Mouse (Mus musculus): ENCODE results near the gene Gnat1. TPM values are rescaled to one million over a fixed set of nuclear protein-coding genes. Genes with fewer than 3 reads are reported as not detected.

Gene Gnat1
- polyA plus RNA-seq, 1 experiment from 2014 or later, result 1.9 TPM

DNA sequence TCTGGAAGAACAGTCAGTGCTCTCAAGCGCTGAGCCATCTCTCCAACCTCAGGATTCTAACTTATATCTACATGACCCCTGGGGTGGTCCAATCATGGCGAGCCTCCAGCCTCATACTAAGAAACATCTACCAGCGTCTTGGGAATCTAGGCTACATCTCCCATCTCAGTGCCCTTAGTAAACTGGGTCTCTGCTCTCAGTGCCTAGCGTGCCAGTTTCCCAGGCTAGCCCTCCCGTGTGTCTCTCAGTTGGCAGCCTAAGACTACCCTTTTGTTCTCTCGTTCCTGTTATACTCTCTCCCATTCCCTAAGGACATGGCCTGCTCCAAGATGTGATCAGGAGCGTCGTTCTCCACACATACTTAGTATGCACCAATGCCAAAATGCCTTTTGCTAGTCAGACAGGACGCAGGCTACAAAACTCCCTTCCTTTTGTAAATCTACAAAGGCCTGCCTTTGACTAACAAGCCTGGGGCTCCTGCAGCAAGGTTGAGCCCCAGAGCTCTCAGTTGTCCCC is 48.1 kb downstream of the Gnat1 start:
- H3K4me1 ChIP-seq, result peaks cover 87% of the 10 kb centered on the region
- no peak overlapping the region for H3K4me3 ChIP-seq (replicated peaks)
- H3K27ac ChIP-seq (replicated peaks), result peak overlapping the region; percentile 94
- H3K27me3 ChIP-seq, result no peaks in the 10 kb centered on the region
- peak overlapping the region; percentile 95 for H3K4me2 ChIP-seq (replicated peaks)
- WGBS, result 61% methylated on average over 9 of the region's 9 CpGs
- no peaks in the 10 kb centered on the region for H3K9me3 ChIP-seq (replicated peaks)
- no peak for ATAC-seq (ENCODE audit: insufficient number of reproducible peaks, low FRiP score, low TSS enrichment, low read depth)
- H3K36me3 ChIP-seq, result no peaks in the 10 kb centered on the region
- H3K9ac ChIP-seq, result no peak overlapping the region

DNA sequence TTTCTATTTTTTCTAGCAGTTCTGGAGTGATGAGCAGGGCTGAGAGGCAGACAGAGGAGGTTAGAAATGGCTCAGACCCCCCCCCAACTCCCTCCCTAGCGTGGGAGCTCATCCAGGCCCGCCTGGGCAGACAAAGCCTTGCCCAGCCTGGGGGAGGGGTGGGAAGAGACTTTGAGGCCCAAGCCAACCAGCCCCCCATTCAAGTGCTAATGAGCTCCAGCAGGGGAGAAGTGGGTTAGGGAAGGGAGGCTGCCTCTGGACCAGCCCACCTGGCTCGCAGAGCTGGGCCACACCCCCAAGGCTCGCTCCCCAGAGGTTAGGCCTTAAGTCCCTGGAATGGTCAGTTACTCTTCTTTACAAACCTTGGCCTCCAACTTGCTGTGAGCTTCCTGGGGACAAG is 48.9 kb downstream of the Gnat1 start:
- peak overlapping the region; percentile 94 for H3K27ac ChIP-seq (replicated peaks)
- 0 out of 2 replicates have a peak, but pooled peaks cover 1% of the 10 kb centered on the region for H3K36me3 ChIP-seq
- no peak overlapping the region for H3K9ac ChIP-seq
- ATAC-seq (ENCODE audit: insufficient number of reproducible peaks, low FRiP score, low TSS enrichment, low read depth), result no peak
- peaks cover 88% of the 10 kb centered on the region for H3K4me1 ChIP-seq
- H3K4me2 ChIP-seq (replicated peaks), result peak overlapping the region; percentile 36
- H3K9me3 ChIP-seq (replicated peaks), result no peaks in the 10 kb centered on the region
- 3% methylated on average over 4 of the region's 4 CpGs for WGBS
- H3K4me3 ChIP-seq (replicated peaks), result peak overlapping the region; percentile 15; the same call in 1 of the 2 replicates
- no peaks in the 10 kb centered on the region for H3K27me3 ChIP-seq

DNA sequence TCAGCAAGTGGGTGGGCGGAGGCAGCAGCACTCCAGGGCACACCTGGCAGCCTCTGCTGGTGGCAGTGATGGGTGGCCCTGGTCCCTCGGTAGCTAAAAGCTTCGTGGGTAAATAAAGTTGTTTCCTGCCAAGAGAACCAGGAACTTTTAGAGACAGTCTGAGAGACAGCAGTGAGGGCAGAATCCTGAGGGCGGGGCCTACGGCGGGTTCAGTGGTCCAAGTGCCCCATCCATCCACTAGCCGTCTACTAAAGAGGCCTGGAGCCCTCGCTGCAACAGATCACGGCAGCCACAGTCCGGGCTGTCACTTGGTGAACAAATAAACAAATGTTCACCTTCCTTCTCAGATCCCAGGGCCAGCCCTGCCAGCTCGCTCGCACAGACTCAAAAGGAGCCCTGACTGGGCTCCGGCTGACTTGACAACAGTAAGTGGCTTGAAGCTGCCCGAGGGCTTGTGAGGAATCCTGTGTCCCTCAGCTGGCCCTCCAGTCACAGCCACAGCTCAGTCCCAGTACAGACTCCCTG is 49.5 kb downstream of the Gnat1 start:
- H3K9ac ChIP-seq, result no peak overlapping the region
- H3K4me2 ChIP-seq (replicated peaks), result peak overlapping the region; percentile 36
- WGBS, result 17% methylated on average over 14 of the region's 14 CpGs
- H3K27ac ChIP-seq (replicated peaks), result peak overlapping the region; percentile 94
- no peaks in the 10 kb centered on the region for H3K27me3 ChIP-seq
- H3K9me3 ChIP-seq (replicated peaks), result no peaks in the 10 kb centered on the region
- H3K4me3 ChIP-seq (replicated peaks), result peak overlapping the region; percentile 15; the same call in 1 of the 2 replicates
- H3K4me1 ChIP-seq, result peaks cover 91% of the 10 kb centered on the region
- H3K36me3 ChIP-seq, result peaks cover 8% of the 10 kb centered on the region
- no peak for ATAC-seq (ENCODE audit: insufficient number of reproducible peaks, low FRiP score, low TSS enrichment, low read depth)

DNA sequence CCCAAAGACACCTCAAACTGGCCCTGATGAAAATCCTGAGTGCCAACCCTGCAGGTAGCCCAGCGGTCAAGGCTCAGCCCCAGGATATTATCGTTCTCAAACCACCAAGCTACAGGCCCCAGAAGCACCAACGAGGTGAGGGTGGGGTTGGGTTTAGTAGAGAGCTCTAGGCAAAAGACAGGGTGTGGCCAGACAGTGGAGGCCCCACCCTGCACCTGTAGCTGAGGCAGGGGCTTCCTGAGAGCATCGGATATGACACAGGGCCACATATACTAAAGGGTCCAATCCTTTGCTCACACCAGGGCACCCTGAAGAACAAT is 50.1 kb downstream of the Gnat1 start:
- 32% methylated on average over 4 of the region's 4 CpGs for WGBS
- Histone ChIP-seq H3K27ac (replicated peaks) (peak overlapping the region; percentile 94), H3K36me3 (peaks cover 12% of the 10 kb centered on the region), H3K9me3 (replicated peaks) (no peaks in the 10 kb centered on the region), H3K4me1 (peaks cover 94% of the 10 kb centered on the region), H3K4me2 (replicated peaks) (peak overlapping the region; percentile 17), H3K9ac (no peak overlapping the region), H3K4me3 (replicated peaks) (no peak overlapping the region), H3K27me3 (no peaks in the 10 kb centered on the region)
- ATAC-seq (ENCODE audit: insufficient number of reproducible peaks, low FRiP score, low TSS enrichment, low read depth), result no peak

DNA sequence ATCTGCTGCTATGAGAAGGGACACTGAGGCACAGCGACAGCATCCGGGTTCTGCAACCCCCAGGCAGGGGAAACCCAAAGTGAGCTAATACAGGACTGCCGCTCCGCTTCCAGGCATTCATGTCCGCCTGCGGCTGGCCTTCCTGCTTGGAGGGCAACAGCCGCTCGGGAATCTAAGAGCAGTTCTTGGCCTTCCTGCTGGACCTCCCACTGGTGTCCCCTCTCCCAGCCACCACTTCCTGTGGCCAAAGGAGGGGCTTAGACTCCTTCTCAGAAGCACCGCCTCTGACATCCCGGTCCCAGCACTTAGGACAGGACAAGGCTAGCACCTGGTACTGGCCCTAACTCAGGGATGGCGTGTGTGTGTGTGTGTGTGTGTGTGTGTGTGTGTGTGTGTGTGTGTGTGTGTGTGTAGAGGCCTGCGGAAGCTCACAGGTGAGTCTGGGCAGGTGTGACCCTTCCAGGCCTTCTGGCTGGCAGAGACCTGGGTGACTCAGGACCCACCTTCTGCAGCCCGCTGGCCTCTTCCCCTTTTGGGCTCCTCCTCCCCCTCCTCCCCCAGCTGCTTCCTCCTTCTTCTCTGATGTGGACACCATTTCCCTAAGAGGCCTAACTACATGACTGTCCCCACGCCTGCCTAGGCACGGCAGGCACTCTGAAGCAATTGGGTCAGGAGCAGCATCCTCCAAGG is 50.6 kb downstream of the Gnat1 start:
- no peak for ATAC-seq (ENCODE audit: insufficient number of reproducible peaks, low FRiP score, low TSS enrichment, low read depth)
- Histone ChIP-seq H3K27me3 (no peaks in the 10 kb centered on the region), H3K4me1 (peaks cover 94% of the 10 kb centered on the region), H3K9me3 (replicated peaks) (no peaks in the 10 kb centered on the region), H3K27ac (replicated peaks) (peak overlapping the region; percentile 94), H3K4me2 (replicated peaks) (peak overlapping the region; percentile 17), H3K9ac (0 out of 2 replicates have a peak overlapping the region, but pooled peaks have one; percentile 4), H3K4me3 (replicated peaks) (no peak overlapping the region), H3K36me3 (peaks cover 17% of the 10 kb centered on the region)
- WGBS, result 54% methylated on average over 15 of the region's 15 CpGs

DNA sequence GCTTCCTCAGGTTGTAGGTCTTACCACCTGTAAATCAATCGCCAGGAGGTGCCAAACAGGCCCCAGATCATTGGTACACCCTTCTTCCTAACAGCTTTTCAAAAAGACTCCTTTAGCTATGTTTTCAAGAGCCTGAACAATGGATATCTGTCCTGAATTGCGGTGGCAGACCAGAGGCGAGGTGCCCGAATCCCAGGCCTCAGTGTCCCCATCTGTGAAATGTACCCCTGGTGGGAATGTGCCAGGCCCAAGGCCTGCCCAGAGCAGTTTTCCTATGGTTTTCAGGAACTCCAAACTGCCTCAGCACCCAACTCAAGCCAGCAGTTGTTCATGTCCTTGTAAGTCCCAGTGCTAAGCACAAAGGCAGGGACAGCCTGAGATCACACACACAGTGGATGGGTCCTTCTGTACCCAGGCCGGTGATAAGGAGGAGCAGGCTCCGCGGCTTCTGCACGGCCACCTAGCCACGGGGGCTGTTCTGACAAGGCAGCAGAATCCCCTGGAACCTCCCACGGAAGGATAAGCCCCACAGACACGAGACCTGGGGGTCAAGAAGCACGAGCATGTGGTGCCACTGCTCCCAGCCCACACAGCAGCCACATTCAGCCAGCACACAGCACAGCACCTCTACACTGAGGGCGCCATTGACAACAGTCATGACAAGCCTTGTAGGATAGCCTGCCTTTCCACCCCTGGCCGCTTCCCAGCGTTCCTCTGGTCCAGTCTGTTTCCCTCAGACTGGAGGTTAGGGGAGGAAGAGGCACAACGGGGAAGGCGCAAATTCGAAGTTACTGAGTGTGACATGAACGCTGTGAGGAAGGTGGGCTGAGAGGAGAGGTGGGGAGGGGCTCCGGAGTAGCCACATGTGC is 51.9 kb downstream of the Gnat1 start:
- Histone ChIP-seq H3K27me3 (no peaks in the 10 kb centered on the region), H3K4me2 (replicated peaks) (peak overlapping the region; percentile 38), H3K4me3 (replicated peaks) (no peak overlapping the region), H3K9me3 (replicated peaks) (no peaks in the 10 kb centered on the region), H3K27ac (replicated peaks) (peak overlapping the region; percentile 94), H3K36me3 (peaks cover 29% of the 10 kb centered on the region), H3K9ac (peak overlapping the region; percentile 2; the same call in 1 of the 2 replicates), H3K4me1 (peaks cover 86% of the 10 kb centered on the region)
- 41% methylated on average over 20 of the region's 20 CpGs for WGBS
- ATAC-seq (ENCODE audit: insufficient number of reproducible peaks, low FRiP score, low TSS enrichment, low read depth), result no peak

DNA sequence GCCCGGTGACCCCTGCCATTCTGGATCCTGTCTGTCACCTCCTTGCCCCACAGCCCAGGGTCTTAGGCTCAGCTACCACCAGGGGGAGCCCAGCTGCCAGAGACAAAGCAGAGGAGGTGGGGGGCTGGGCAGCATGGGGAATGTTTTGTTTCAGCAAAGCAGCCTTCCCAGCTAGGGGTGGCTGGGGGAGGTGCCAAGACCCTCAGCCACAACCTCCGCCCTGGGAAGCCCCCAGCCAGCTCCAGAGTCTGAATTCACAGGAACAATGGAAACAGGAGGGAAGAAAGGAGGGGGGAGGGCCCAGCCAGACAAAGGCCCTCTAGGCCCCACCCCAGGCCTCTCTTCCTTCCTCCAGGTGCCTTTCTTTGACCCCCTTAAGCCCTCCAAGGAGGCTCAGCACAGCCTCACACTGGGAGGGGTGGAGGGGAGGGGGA is 52.7 kb downstream of the Gnat1 start:
- Histone ChIP-seq H3K9ac (peak overlapping the region; percentile 2; the same call in 1 of the 2 replicates), H3K4me2 (replicated peaks) (peak overlapping the region; percentile 38), H3K4me3 (replicated peaks) (peak overlapping the region; percentile 22), H3K27ac (replicated peaks) (peak overlapping the region; percentile 94), H3K27me3 (no peaks in the 10 kb centered on the region), H3K9me3 (replicated peaks) (no peaks in the 10 kb centered on the region), H3K36me3 (peaks cover 37% of the 10 kb centered on the region), H3K4me1 (peaks cover 79% of the 10 kb centered on the region)
- peak; percentile 63 for ATAC-seq (ENCODE audit: insufficient number of reproducible peaks, low FRiP score, low TSS enrichment, low read depth)
- 0% methylated on average over 2 of the region's 2 CpGs for WGBS

DNA sequence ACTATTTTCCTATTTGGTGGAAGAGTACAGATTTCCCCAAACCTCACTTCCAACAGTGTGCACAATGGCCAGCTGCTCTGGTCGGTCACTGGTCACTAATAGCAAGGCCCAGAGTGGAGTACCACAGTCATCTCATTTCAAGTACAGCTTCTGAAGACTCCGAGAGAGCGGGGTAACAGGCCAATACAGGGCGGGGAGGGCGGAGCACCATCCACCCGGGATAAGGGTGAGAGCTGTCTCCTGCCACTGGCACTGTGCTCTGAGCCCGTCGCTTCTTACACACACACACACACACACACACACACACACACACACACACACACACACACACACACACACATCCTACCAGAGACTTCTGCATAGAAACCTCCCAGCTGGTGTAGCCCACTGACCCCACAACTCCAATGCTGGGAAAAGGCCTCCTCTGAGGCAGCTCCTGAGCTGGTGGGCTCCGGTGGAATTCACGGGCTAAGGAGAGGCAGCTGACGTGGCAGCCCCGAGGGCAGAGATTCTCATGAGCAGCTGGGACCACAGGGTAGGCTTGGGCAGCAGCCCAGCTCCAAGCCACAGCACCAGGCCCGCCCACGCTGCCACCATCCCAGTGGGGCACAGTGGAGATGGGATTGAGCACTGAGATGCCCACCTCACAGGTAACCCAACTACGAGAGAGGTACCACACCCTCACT is 53.2 kb downstream of the Gnat1 start:
- 28% methylated on average over 15 of the region's 15 CpGs for WGBS
- Histone ChIP-seq H3K36me3 (peaks cover 38% of the 10 kb centered on the region), H3K27me3 (no peaks in the 10 kb centered on the region), H3K4me2 (replicated peaks) (peak overlapping the region; percentile 38), H3K9ac (peak overlapping the region; percentile 2; the same call in 1 of the 2 replicates), H3K4me3 (replicated peaks) (peak overlapping the region; percentile 22), H3K9me3 (replicated peaks) (no peaks in the 10 kb centered on the region), H3K27ac (replicated peaks) (peak overlapping the region; percentile 94), H3K4me1 (peaks cover 73% of the 10 kb centered on the region)
- ATAC-seq (ENCODE audit: insufficient number of reproducible peaks, low FRiP score, low TSS enrichment, low read depth), result peak; percentile 71

DNA sequence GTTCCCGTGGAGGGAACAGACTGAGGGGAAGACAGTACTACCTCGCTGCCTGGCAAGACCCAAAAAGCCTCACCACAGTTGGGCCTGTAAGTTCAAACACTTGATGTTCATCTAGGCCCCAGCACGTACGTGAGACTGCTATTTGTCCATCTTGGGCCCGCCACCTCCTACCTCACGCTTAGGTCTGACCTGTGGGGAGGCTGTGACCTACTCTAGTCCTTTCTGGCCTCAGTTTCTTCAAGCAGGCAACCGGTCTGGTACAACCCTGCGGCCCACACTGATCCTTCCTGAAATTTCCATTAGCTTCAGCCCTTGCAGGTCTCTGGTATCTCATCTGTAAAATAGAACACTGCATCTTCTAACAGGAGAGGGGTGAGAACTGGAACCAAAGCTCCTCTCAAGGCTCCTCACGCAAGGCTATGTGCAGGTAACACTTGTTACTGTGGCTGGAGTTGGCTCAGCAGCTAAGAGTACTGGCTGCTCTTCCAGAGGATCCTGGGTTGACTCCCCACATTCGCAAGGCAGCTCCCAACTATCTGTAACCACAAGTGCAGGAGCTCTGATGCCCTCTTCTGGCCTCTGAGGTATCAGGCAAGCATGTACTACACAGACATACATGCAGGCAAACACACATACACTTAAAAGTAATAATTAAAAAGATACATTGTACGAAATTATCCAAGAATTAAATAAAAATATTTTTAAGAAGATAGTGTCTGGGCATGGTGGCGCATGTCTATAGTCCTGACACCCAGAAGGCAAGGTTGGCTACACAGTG is 54.0 kb downstream of the Gnat1 start:
- peaks cover 38% of the 10 kb centered on the region for H3K36me3 ChIP-seq
- H3K4me2 ChIP-seq (replicated peaks), result no peak overlapping the region
- peaks cover 70% of the 10 kb centered on the region for H3K4me1 ChIP-seq
- peak overlapping the region; percentile 94 for H3K27ac ChIP-seq (replicated peaks)
- whole genome bisulfite sequencing, result 89% methylated on average over 12 of the region's 12 CpGs
- no peak overlapping the region for H3K4me3 ChIP-seq (replicated peaks)
- H3K27me3 ChIP-seq, result no peaks in the 10 kb centered on the region
- no peaks in the 10 kb centered on the region for H3K9me3 ChIP-seq (replicated peaks)
- H3K9ac ChIP-seq, result no peak overlapping the region
- no peak for ATAC-seq (ENCODE audit: insufficient number of reproducible peaks, low FRiP score, low TSS enrichment, low read depth)

DNA sequence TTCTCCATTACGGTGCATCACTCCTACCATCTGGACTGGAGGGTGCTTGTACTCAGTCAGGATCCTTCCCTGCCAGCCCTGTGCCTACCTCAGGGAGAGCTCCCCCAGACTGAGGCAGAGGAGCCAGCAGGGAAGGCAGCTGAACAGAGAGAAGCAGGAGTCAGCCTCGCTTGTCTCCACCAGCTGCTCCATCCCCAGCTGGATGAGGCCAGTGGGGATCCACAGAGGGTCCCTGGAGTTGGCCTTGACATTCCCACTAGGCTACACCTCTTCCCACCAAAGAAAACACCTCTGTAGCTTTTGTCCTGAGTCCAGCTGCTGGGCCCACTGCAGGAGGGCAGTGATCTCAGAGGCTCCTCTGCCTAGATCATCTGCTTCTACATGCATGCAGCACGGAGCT is 54.6 kb downstream of the Gnat1 start:
- H3K9ac ChIP-seq, result no peak overlapping the region
- WGBS, result 82% methylated on average over 3 of the region's 3 CpGs
- H3K27me3 ChIP-seq, result no peaks in the 10 kb centered on the region
- H3K4me3 ChIP-seq (replicated peaks), result no peak overlapping the region
- no peak for ATAC-seq (ENCODE audit: insufficient number of reproducible peaks, low FRiP score, low TSS enrichment, low read depth)
- H3K4me2 ChIP-seq (replicated peaks), result no peak overlapping the region
- H3K27ac ChIP-seq (replicated peaks), result peak overlapping the region; percentile 94; the same call in 1 of the 2 replicates
- peaks cover 69% of the 10 kb centered on the region for H3K4me1 ChIP-seq
- no peaks in the 10 kb centered on the region for H3K9me3 ChIP-seq (replicated peaks)
- H3K36me3 ChIP-seq, result peaks cover 44% of the 10 kb centered on the region

All from embryonic facial prominence, embryonic 15.5 days (tissue).